8 mouse cellular contexts compared by ENCODE assay signal in genomic region chr2:77945596-77946485, GRCm38 (mm10). TPM values are rescaled to one million over a fixed set of nuclear protein-coding genes. Genes with fewer than 3 reads are reported as not detected.
A peak's percentile ranks its signal among the peaks of the same experiment; 100 is the strongest.
DNase-seq lines count a peak whose midpoint lies in the region; ATAC-seq and TF ChIP-seq lines count a peak whose summit lies in the region.

Gene Cwc22, minus strand, starts transcription at chr2:77946375.

- peaks cover 6% of the 10 kb centered on the region for H3K27me3 ChIP-seq in megakaryocyte, embryonic 14.5 days (replicated peaks)

- H3K9me3 ChIP-seq in megakaryocyte, embryonic 14.5 days = peaks cover 22% of the 10 kb centered on the region

- peak; percentile 97 for ATAC-seq in activated CD4-positive, CD25-positive, alpha-beta regulatory T cell, adult 4 months

- H3K4me1 ChIP-seq in cortical plate, adult 2 months (ENCODE audit: control insufficient read depth, insufficient read depth, low read length) = peaks cover 4% of the 10 kb centered on the region; the same call in 1 of the 2 replicates
- H3K4me1 ChIP-seq in megakaryocyte, embryonic 14.5 days = peaks cover 38% of the 10 kb centered on the region

- peak within 1 kb of the TSS; percentile 83 for H3K4me3 ChIP-seq in cortical plate, adult 2 months (ENCODE audit: insufficient read depth, low read length)
- H3K4me3 ChIP-seq in megakaryocyte, embryonic 14.5 days (replicated peaks) = peak within 1 kb of the TSS; percentile 85

- no peak for TF ChIP-seq CTCF in cortical plate, adult 2 months (IDR thresholded peaks at IDR 0.05; ENCODE audit: extremely low read depth, insufficient read depth, low read length)

- DNase-seq in gastrocnemius, adult 8-10 months (ENCODE audit: low spot score in 2 of 2) = peak; percentile 76 to 82
- DNase-seq in hindlimb bud, embryonic 11.5 days (ENCODE audit: extremely low spot score, low read depth, low spot score) = peak; percentile 100
- peak; percentile 68 to 84 for DNase-seq in left cerebral cortex, adult 8-10 months (ENCODE audit: low spot score in 2 of 2)
- peak; percentile 96 to 97 for DNase-seq in right cerebral cortex, postnatal 10 days (ENCODE audit: low spot score in 2 of 2)
- DNase-seq in urinary bladder, postnatal 25 days (ENCODE audit: low spot score) = peak; percentile 92

- H3K27ac ChIP-seq in cortical plate, adult 2 months (ENCODE audit: insufficient read depth, low read length) = peak within 1 kb of the TSS; percentile 32

- TF ChIP-seq POLR2A in cortical plate, adult 2 months (IDR thresholded peaks at IDR 0.05; ENCODE audit: extremely low read depth, insufficient read depth, low read length) = peak; percentile 50; the same call in 1 of the 2 replicates

- peaks cover 22% of the 10 kb centered on the region for H3K36me3 ChIP-seq in megakaryocyte, embryonic 14.5 days (replicated peaks; ENCODE audit: low read length)

RNA-seq across cellular contexts. Expression of gene Cwc22, which starts in this region (rescaled TPM):
- polyA plus RNA-seq in activated CD4-positive, CD25-positive, alpha-beta regulatory T cell, adult 4 months (2017; shearing (Covaris generic)) = 10 to 100 TPM; 41.0 to 47.6 TPM
- 23.4 and 26.1 TPM in 2 replicates for polyA plus RNA-seq in cortical plate, adult 2 months (2012; rRNA removed)
- 10 to 100 TPM; 12.7 to 18.0 (median 16.3) TPM for total RNA-seq in gastrocnemius, adult 8-10 months (2022)
- total RNA-seq in left cerebral cortex, adult 8-10 months (2022) = 10 to 100 TPM; 24.0 to 29.0 (median 26.2) TPM
- polyA plus RNA-seq in megakaryocyte, embryonic 14.5 days (2012; ENCODE audit: insufficient read depth, low replicate concordance) = 1.4 and 32.2 TPM in 2 replicates

Comparison
In these comparisons a context has a peak if more than half of its experiments do, and no peak if none do; other contexts are left out.
1. Peak in every context shown above with its lines: DNase-seq, ATAC-seq, H3K4me3 ChIP-seq and H3K27ac ChIP-seq.